ENCODE assay signal across 29 mouse cellular contexts in the genomic region with DNA sequence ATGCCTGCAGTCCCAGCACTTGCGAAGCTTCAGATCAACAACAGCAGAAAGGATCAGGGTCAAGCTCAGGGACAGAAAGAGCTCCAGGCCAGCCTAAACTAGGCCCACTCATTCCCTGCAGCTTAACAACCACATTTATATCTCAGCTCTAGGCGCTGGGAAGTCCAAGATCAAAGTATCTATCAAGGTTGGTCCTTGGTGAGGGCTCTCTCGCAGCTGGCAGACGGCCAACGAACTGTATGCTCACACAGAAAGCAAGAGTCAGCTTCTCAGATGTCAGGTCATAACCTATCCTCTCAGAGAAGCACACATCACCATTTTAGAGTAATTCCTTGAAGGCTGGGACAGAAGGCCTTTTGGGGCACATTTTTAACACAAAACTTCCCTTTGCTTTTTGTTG. TPM values are rescaled to one million over a fixed set of nuclear protein-coding genes. Genes with fewer than 3 reads are reported as not detected.
A peak's percentile ranks its signal among the peaks of the same experiment; 100 is the strongest.
DNase-seq lines count a peak whose midpoint lies in the region; ATAC-seq and TF ChIP-seq lines count a peak whose summit lies in the region.
"Had no signal": no experiment of that assay in that cellular context is flagged by ENCODE, and none has a peak within 500 bp of the region (broad histone marks: within the 10 kb centered on the region; RNA-seq: fewer than 3 reads in every experiment).

No protein-coding gene starts in this region.

- no peak for ATAC-seq in lung, embryonic 14.5 days (ENCODE audit: insufficient read depth)
- ATAC-seq in lung, postnatal 0 days: no peak
- ATAC-seq: hindbrain, postnatal 0 days; intestine, embryonic 15.5 days; liver, embryonic 12.5 days; liver, postnatal 0 days had no signal

- peaks cover 26% of the 10 kb centered on the region for H3K27me3 ChIP-seq in lung, embryonic 14.5 days (ENCODE audit: insufficient read depth, low read length)
- H3K27me3 ChIP-seq in lung, postnatal 0 days (replicated peaks; ENCODE audit: insufficient read depth, low read length): peaks cover 22% of the 10 kb centered on the region; the same call in 1 of the 2 replicates
- H3K27me3 ChIP-seq: neural tube, embryonic 15.5 days had no signal

- whole genome bisulfite sequencing in lung, embryonic 14.5 days: 38% methylated on average over 5 of the region's 5 CpGs
- WGBS in lung, postnatal 0 days: 33% methylated on average over 5 of the region's 5 CpGs

- no peaks in the 10 kb centered on the region for H3K9me3 ChIP-seq in lung, embryonic 14.5 days (ENCODE audit: low read depth, low read length)
- no peaks in the 10 kb centered on the region for H3K9me3 ChIP-seq in lung, postnatal 0 days (ENCODE audit: low read length)
- H3K9me3 ChIP-seq: embryonic facial prominence, embryonic 10.5 days; embryonic facial prominence, embryonic 15.5 days; forebrain, embryonic 12.5 days; intestine, embryonic 15.5 days; liver, embryonic 12.5 days; neural tube, embryonic 15.5 days had no signal

- no peak overlapping the region for H3K4me2 ChIP-seq in lung, embryonic 14.5 days
- no peak overlapping the region for H3K4me2 ChIP-seq in lung, postnatal 0 days (replicated peaks; ENCODE audit: low read depth, low read length)
- H3K4me2 ChIP-seq: embryonic facial prominence, embryonic 15.5 days; forebrain, embryonic 12.5 days; intestine, embryonic 15.5 days; liver, embryonic 12.5 days; neural tube, embryonic 15.5 days had no signal

- H3K4me3 ChIP-seq in lung, embryonic 14.5 days (ENCODE audit: low read depth, low read length): no peak overlapping the region
- no peak overlapping the region for H3K4me3 ChIP-seq in lung, postnatal 0 days (ENCODE audit: low read depth, low read length)
- H3K4me3 ChIP-seq: embryonic facial prominence, embryonic 10.5 days; embryonic facial prominence, embryonic 15.5 days; forebrain, embryonic 12.5 days; intestine, embryonic 15.5 days; liver, embryonic 12.5 days; neural tube, embryonic 15.5 days had no signal

- H3K4me1 ChIP-seq in lung, embryonic 14.5 days (ENCODE audit: insufficient read depth): no peaks in the 10 kb centered on the region
- no peaks in the 10 kb centered on the region for H3K4me1 ChIP-seq in lung, postnatal 0 days (ENCODE audit: insufficient read depth, low read depth, low read length)
- H3K4me1 ChIP-seq: liver, embryonic 12.5 days had no signal

- H3K36me3 ChIP-seq in lung, embryonic 14.5 days (ENCODE audit: insufficient read depth): peaks cover 33% of the 10 kb centered on the region
- H3K36me3 ChIP-seq in lung, postnatal 0 days (ENCODE audit: insufficient read depth, low read length): peaks cover 8% of the 10 kb centered on the region; the same call in 1 of the 2 replicates

- peak; percentile 42 for DNase-seq in lung, embryonic 14.5 days
- DNase-seq in lung, postnatal 0 days (ENCODE audit: low spot score): no peak
- peak; percentile 28 for DNase-seq in NIH3T3 (ENCODE audit: low read depth)
- DNase-seq in adrenal gland, adult 18-20 months (ENCODE audit: low spot score in 2 of 2): peak; percentile 61 to 65
- peak; percentile 84 for DNase-seq in adrenal gland, postnatal 25 days
- no peak for DNase-seq in heart, adult 18-20 months
- DNase-seq in retina, postnatal 1 day: no peak
- DNase-seq: B cell, adult 2 months; cerebellum, adult 11-12 months; gastrocnemius, postnatal 10 days; heart, postnatal 14 days; left cerebral cortex, postnatal 4 days; liver, postnatal 0 days; lung, postnatal 10 days; midbrain, embryonic 14.5 days; right cerebral cortex, postnatal 14 days; thymus, postnatal 14 days had no signal

- no peak overlapping the region for H3K9ac ChIP-seq in lung, embryonic 14.5 days
- no peak overlapping the region for H3K9ac ChIP-seq in lung, postnatal 0 days (replicated peaks; ENCODE audit: low read depth)
- H3K9ac ChIP-seq: embryonic facial prominence, embryonic 15.5 days; forebrain, embryonic 12.5 days; intestine, embryonic 15.5 days; liver, embryonic 12.5 days; liver, postnatal 0 days; neural tube, embryonic 15.5 days had no signal

- TF ChIP-seq EP300 in lung, postnatal 0 days (IDR thresholded peaks at IDR 0.05): no peak

- no peak for TF ChIP-seq CTCF in lung, embryonic 14.5 days (IDR thresholded peaks at IDR 0.05; ENCODE audit: low read depth)
- TF ChIP-seq CTCF in lung, postnatal 0 days (IDR thresholded peaks at IDR 0.05): no peak

- no peak overlapping the region for H3K27ac ChIP-seq in lung, embryonic 14.5 days (ENCODE audit: low read depth)
- H3K27ac ChIP-seq in lung, postnatal 0 days (ENCODE audit: low read length): no peak overlapping the region
- H3K27ac ChIP-seq: embryonic facial prominence, embryonic 10.5 days; embryonic facial prominence, embryonic 15.5 days; forebrain, embryonic 12.5 days; hindbrain, postnatal 0 days; intestine, embryonic 15.5 days; liver, embryonic 12.5 days; macrophage; neural tube, embryonic 15.5 days had no signal

RNA-seq across cellular contexts. Expression of a gene that starts 3.6 kb away (rescaled TPM):
- polyA plus RNA-seq in lung, embryonic 14.5 days (2014; fragmentation: Nextera tagmentation; extraction: Ambion mirVana): 0.61 and 0.82 TPM in 2 replicates
- 0.08 and 0.13 TPM in 2 replicates for polyA plus RNA-seq in lung, postnatal 0 days (2015; fragmentation: Nextera tagmentation; extraction: Ambion mirVana)
- total RNA-seq in adrenal gland, adult 18-20 months (2021): 1 to 10 TPM; 4.0 to 5.0 TPM
- 4.1 and 6.4 TPM in 2 replicates for total RNA-seq in adrenal gland, postnatal 25 days (2021)
- total RNA-seq in heart, adult 18-20 months (2021): under 1 TPM; 0.52 to 0.57 TPM
- total RNA-seq: megakaryocyte-erythroid progenitor cell, adult 5-6 weeks had no signal
- polyA plus RNA-seq: liver, postnatal 0 days had no signal

RNA-seq across cellular contexts. Expression of a gene that starts 7.4 kb away (rescaled TPM):
- 60.0 and 62.7 TPM in 2 replicates for polyA plus RNA-seq in lung, embryonic 14.5 days (2014; fragmentation: Nextera tagmentation; extraction: Ambion mirVana)
- polyA plus RNA-seq in lung, postnatal 0 days (2015; fragmentation: Nextera tagmentation; extraction: Ambion mirVana): 65.4 and 68.7 TPM in 2 replicates
- total RNA-seq in adrenal gland, adult 18-20 months (2021): 10 to 100 TPM; 44.6 TPM
- total RNA-seq in adrenal gland, postnatal 25 days (2021): 41.9 and 43.9 TPM in 2 replicates
- 10 to 100 TPM; 20.7 to 26.9 TPM for total RNA-seq in heart, adult 18-20 months (2021)

RNA-seq across cellular contexts. Expression of a gene that starts 7.9 kb away (rescaled TPM):
- 42.4 and 44.7 TPM in 2 replicates for polyA plus RNA-seq in lung, embryonic 14.5 days (2014; fragmentation: Nextera tagmentation; extraction: Ambion mirVana)
- 22.8 and 25.4 TPM in 2 replicates for polyA plus RNA-seq in lung, postnatal 0 days (2015; fragmentation: Nextera tagmentation; extraction: Ambion mirVana)
- total RNA-seq in adrenal gland, adult 18-20 months (2021): 10 to 100 TPM; 36.8 to 44.2 TPM
- total RNA-seq in adrenal gland, postnatal 25 days (2021): 35.0 and 48.6 TPM in 2 replicates
- 10 to 100 TPM; 20.0 to 20.5 TPM for total RNA-seq in heart, adult 18-20 months (2021)

RNA-seq across cellular contexts. Expression of a gene that starts 22.3 kb away (rescaled TPM):
- polyA plus RNA-seq in lung, embryonic 14.5 days (2014; fragmentation: Nextera tagmentation; extraction: Ambion mirVana): 0.04 TPM in 1 of 2 replicates, not detected in the other
- not detected in 2 replicates for polyA plus RNA-seq in lung, postnatal 0 days (2015; fragmentation: Nextera tagmentation; extraction: Ambion mirVana)
- 1 to 10 TPM; 1.9 to 2.4 TPM for total RNA-seq in adrenal gland, adult 18-20 months (2021)
- total RNA-seq in adrenal gland, postnatal 25 days (2021): 2.0 and 3.8 TPM in 2 replicates
- total RNA-seq in heart, adult 18-20 months (2021): not detected
- total RNA-seq: heart, postnatal 14 days; megakaryocyte-erythroid progenitor cell, adult 5-6 weeks had no signal
- polyA plus RNA-seq: heart, embryonic 14.5 days; liver, postnatal 0 days; macrophage; small intestine, adult 2 months; urinary bladder, adult 2 months had no signal

RNA-seq across cellular contexts. Expression of a gene that starts 56.5 kb away (rescaled TPM):
- polyA plus RNA-seq in lung, embryonic 14.5 days (2014; fragmentation: Nextera tagmentation; extraction: Ambion mirVana): 14.1 and 14.2 TPM in 2 replicates
- polyA plus RNA-seq in lung, postnatal 0 days (2015; fragmentation: Nextera tagmentation; extraction: Ambion mirVana): 9.3 and 10.8 TPM in 2 replicates
- total RNA-seq in adrenal gland, adult 18-20 months (2021): 10 to 100 TPM; 27.0 TPM
- total RNA-seq in adrenal gland, postnatal 25 days (2021): 20.4 and 22.5 TPM in 2 replicates
- total RNA-seq in heart, adult 18-20 months (2021): 10 to 100 TPM; 15.0 to 15.1 TPM

Comparison
In these comparisons a context has a peak if more than half of its experiments do, and no peak if none do; other contexts are left out.
1. DNase-seq: peak in lung, embryonic 14.5 days (single experiment), NIH3T3 (single experiment), adrenal gland, adult 18-20 months (2 of 2) and adrenal gland, postnatal 25 days (single experiment); none in lung, postnatal 0 days (single experiment), heart, adult 18-20 months (0 of 2) and retina, postnatal 1 day (single experiment).